Mouse (Mus musculus): Measurements from ENCODE around the gene Morn3. TPM values are rescaled to one million over a fixed set of nuclear protein-coding genes. Genes with fewer than 3 reads are reported as not detected.

Morn3 gene
- total RNA-seq, 4 experiments from 2014 or later = not detected

DNA sequence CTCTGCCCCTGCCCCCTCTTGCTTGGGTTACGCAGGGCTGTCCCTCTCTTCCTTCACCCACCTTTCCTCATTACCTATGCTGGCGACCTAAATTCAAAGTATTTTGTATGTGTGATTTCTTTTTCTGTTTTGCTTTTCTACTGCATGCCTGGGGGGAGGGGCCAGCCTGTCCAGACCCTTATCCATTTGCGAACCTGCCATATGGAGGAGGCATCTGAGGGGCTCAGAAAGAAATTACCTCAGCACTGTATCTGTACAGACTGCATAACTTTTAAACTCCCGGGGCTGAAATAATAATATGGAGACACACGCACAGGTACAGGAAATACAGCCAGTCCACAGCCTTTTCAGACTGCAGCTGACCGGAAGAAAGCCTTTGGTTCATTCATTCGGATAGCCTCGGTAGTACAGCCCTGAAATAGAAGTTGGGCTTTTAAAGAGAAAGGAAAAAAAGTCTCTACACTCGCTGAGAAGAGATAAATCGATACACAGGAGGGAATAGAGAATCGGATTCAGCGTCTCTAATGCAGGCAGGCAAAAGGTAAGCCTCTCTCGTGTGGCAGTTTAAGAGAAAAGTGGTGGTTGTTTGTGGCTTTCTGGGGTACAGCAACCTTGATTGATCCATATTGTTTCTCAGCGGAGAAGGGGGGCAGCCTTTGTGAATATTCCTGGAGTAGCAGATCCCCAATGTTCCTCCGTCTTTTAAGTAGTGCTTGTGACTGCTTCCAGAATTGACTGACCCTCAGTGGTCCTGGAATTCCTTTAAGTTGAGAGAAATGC, 57.1 kb downstream of the Morn3 start, which contains the start of gene Kdm2b:
TSS of gene Kdm2b (minus strand) at position 273 of the 780 bp plus-strand sequence.
- DNase-seq = no peak

DNA sequence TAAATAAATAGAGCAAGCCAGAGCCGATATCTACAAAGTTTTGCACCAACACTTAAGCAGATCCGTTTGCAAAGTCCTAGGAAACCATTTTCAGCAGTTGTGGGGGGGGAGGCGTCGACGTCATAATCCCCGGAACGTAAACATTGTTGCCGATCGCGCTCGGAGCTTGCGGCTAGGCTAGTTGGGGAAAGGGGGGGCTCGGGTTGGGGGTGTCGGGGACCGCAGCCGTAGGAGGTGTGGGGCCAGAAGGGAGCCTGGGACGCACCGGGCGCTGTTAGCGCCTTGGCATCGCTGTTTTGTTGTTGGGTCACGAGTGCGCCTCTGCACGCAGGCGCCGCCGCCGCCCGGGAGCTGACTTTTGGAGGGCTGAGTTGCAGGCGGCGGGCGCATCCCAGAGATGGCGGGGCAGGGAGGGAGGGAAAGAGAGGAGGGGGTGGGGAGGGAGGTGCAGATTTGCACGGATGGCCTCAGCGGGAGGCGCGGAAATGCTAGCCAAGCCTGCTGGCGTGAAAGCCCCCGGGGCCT, 57.8 kb downstream of the Morn3 start:
- DNase-seq = peak; percentile 34

DNA sequence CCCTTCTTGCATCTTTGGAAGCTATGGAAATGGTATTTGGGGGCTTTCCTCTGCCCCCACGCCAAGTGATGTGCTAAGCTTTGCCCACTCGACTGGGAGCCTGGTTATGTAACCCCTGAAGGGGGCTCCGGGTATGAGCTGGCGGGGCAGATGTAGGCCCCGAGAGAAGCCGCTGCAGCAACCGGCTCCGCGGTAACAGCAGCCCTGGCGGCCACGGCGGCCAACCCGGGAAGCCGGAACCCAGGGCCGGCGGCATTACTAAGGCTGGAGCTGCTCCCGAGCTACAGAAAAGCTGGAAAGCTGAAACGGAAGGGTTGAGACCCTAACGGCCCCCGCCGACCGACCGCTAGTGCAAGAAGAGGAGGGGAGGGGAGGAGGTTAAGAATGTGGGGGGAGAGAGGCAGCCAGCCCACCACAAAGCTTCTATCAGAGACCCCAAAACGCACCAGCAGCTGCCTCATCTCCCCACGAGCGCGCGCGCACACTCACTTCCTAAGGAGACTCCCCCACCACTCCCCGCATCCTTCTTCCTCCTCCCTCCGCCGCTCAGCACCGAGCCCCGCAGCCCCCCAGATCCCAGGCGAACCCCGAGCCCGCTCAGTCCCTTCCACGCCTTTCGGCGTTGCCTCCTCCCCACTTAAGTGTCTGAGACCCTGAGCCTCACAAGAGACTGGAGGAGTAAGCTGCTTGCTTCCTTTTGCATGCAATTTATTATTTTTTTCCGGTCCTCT, 58.6 kb downstream of the Morn3 start:
- DNase-seq = no peak

DNA sequence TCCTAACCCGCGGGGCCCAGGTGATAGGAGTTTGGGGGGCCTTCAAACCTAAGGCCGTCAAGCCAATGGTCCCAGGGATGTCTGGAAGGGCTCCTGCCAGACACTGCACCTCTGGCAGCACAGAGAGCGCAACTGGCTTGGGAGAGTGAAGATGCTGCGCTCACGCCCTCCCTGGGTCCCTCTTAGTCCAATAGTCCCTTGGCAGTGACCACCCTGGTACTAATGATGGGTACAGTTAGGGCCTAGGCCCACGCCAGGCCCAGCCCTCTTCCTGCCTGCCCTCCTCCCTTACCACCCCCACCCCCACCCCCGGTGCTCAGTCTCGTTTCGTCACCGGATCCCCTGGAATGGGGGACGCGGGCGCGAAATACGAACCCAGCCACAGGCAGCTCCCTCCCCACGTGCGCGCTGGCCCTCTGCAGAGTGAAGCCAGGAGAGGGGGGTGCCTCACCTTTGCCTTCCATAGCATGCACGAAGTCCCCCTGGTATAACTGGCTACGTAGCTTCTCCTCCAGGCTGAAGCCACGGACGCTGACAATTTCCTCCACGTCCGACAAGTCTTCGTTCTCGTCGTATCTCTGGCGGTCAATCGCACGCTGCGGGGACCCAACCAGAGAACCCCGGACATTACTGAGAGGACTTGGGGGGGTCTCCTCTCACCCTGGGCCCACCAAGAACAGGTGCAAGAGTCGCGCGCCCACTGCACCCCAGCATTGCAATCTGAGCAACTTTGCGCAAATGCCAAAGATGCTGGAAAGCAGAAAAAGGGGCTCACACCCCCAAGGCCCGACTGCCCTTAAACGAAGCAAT, 59.4 kb downstream of the Morn3 start:
- no peak for DNase-seq

GRCm38 (mm10) chr5:122986091-122986493, 60.7 kb downstream of the Morn3 start:
- DNase-seq = no peak

Other genes starting within 250 kb of the Morn3 start
- gene Anapc5, start 225.7 kb downstream of the Morn3 start, total RNA-seq (2022) = 100 to 1,000 TPM; 157 to 222 (median 203) TPM
- 10 to 100 TPM; 18.5 to 34.4 (median 27.0) TPM for gene Rnf34, start 197.0 kb downstream of the Morn3 start, total RNA-seq (2022)
- 10 to 100 TPM; 16.9 to 20.0 (median 18.5) TPM for gene Kdm2b, start 57.2 kb downstream of the Morn3 start, total RNA-seq (2022)
- gene Orai1, start 31.9 kb downstream of the Morn3 start, total RNA-seq (2022) = 10 to 100 TPM; 11.5 to 13.5 (median 12.0) TPM
- 10 to 100 TPM in 3 of 4 experiments, 1 to 10 TPM in 1; 9.8 to 22.3 (median 14.5) TPM for gene Tmem120b, start 21.4 kb upstream of the Morn3 start, total RNA-seq (2022)
- 1 to 10 TPM; 1.3 to 4.4 (median 3.3) TPM for gene Rhof, start 85.7 kb upstream of the Morn3 start, total RNA-seq (2022)
- gene Setd1b, start 95.2 kb upstream of the Morn3 start, total RNA-seq (2022) = 10 to 100 TPM; 24.2 to 40.1 (median 32.6) TPM
- 10 to 100 TPM; 23.3 to 33.3 (median 28.0) TPM for gene Psmd9, start 122.4 kb upstream of the Morn3 start, total RNA-seq (2022)
- gene Hpd, start 135.7 kb upstream of the Morn3 start, total RNA-seq (2022) = 1 to 10 TPM in 3 of 4 experiments, not detected in 1; 1.2 to 1.5 (median 1.3) TPM
- 1 to 10 TPM in 3 of 4 experiments, under 1 TPM in 1; 0.59 to 1.8 (median 1.3) TPM for gene Wdr66, start 205.1 kb upstream of the Morn3 start, total RNA-seq (2022)